Mouse (Mus musculus) kidney, embryonic 16.5 days (tissue): ENCODE measurements at regions not wholly inside any gene's neighbourhood (a gene's known extent, or its start where the extent isn't known, plus 50 kb on each side); places are given as distances from the start of the nearest gene placed in this dataset.

Experiments
- ATAC-seq: fragments of 200-750 bp; cut with Nextera tagmentation; 2 replicates; pipeline ENCODE4 v1.8.0; 2017; ENCODE audit warnings: moderate TSS enrichment; ENCODE audit not compliant: low FRiP score, low TSS enrichment
- H3K27ac ChIP-seq: fragments of 300-500 bp; sonication (generic); 2 replicates; pipeline ENCODE4 v1.5.1; 2014; ENCODE audit warnings: low read length
- H3K27me3 ChIP-seq: fragments of 300-500 bp; sonication (generic); 2 replicates; pipeline ENCODE4 v1.6.1; 2014; ENCODE audit warnings: low read length, control low read depth, mixed read lengths; ENCODE audit not compliant: insufficient read depth
- H3K36me3 ChIP-seq: fragments of 300-500 bp; sonication (generic); 2 replicates; pipeline ENCODE4 v1.6.1; 2014; ENCODE audit warnings: low read length, control low read depth, mixed read lengths; ENCODE audit not compliant: insufficient read depth
- H3K4me1 ChIP-seq: fragments of 300-500 bp; sonication (generic); 2 replicates; pipeline ENCODE4 v1.6.1; 2014; ENCODE audit warnings: low read length, control low read depth, mixed read lengths; ENCODE audit not compliant: insufficient read depth
- H3K4me2 ChIP-seq: fragments of 300-500 bp; sonication (generic); replicated peaks from 2 replicates; pipeline ENCODE4 v1.6.1; 2014; ENCODE audit warnings: low read depth, low read length
- H3K4me3 ChIP-seq: fragments of 300-500 bp; sonication (generic); 2 replicates; pipeline ENCODE4 v1.5.1; 2014; ENCODE audit warnings: mild to moderate bottlenecking, low read length
- H3K9ac ChIP-seq: fragments of 300-500 bp; sonication (generic); replicated peaks from 2 replicates; pipeline ENCODE4 v1.6.1; 2014; ENCODE audit warnings: low read length
- H3K9me3 ChIP-seq: fragments of 300-500 bp; sonication (generic); 2 replicates; pipeline ENCODE4 v1.6.1; 2016; ENCODE audit warnings: low read length, control low read depth
- WGBS: fragments of 180-500 bp; shearing (Covaris S2); extraction: QIAGEN DNeasy Blood & Tissue Kit; methylation state at CpG from one replicate; pipeline ENCODE4 v1.1.7; 2014; 5-methylcytosine and 5-hydroxymethylcytosine counted together

DNA sequence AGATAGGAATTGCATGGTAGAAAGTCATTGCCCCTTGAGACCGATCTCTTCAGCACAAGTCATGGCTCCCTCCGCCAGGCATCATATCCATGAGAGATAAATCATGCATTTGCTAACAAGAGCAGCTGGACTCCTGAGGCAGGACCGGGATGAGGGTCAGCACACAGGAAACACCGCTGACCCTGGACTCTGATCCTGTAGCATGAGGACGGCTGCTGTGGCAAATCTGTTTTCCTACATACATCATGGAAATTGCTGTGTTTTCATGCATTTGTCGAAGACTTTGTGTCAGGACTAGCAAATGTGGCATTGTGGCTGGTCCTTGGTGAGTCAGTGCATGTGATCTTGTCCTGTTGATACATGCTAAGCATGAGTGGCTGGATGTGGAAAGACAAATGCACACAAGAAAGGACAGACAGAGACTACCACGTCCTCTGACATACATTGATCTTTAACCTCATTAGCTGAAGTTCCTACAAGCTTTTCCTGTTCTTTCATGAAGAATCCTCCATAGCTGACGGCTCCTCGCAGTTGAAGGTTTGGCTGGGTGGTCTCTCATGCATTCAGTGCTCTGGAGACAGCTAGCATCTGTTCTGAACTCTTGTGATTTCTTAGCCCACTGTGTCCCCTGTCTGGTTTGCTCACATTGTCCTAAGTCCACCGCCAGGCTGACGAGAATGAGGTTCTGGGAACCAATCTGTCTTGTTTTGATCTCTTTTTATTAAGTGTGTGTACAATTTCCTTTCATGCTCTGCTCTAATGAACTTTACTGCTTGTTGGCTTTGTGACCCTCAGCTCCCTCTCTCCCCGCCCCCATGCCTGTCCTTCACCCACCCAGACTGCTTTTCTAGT lies 90.8 kb upstream of the Ednra start:
- Histone ChIP-seq H3K27me3 (no peaks in the 10 kb centered on the region), H3K4me2 (peak overlapping the region; percentile 40), H3K36me3 (no peaks in the 10 kb centered on the region), H3K9ac (no peak overlapping the region; the same call in 1 of the 2 replicates), H3K4me3 (no peak overlapping the region), H3K27ac (peak overlapping the region; percentile 79), H3K4me1 (peaks cover 25% of the 10 kb centered on the region), H3K9me3 (no peaks in the 10 kb centered on the region)
- ATAC-seq = peak; percentile 94
- WGBS = 8% methylated on average over 12 of the region's 12 CpGs

GRCm38 (mm10) chr8:77815648-77815971 lies 91.3 kb upstream of the Ednra start:
- ATAC-seq = no peak; the same call in 1 of the 2 replicates
- no peak overlapping the region; the same call in 1 of the 2 replicates for H3K9ac ChIP-seq
- H3K4me2 ChIP-seq = peak overlapping the region; percentile 40
- no peaks in the 10 kb centered on the region for H3K36me3 ChIP-seq
- H3K4me1 ChIP-seq = peaks cover 25% of the 10 kb centered on the region
- no peaks in the 10 kb centered on the region for H3K9me3 ChIP-seq
- peak overlapping the region; percentile 79 for H3K27ac ChIP-seq
- 8% methylated on average over 7 of the region's 7 CpGs for WGBS
- peak overlapping the region; percentile 1; the same call in 1 of the 2 replicates for H3K4me3 ChIP-seq
- no peaks in the 10 kb centered on the region for H3K27me3 ChIP-seq

- Histone ChIP-seq H3K27me3 (no peaks in the 10 kb centered on the region), H3K36me3 (no peaks in the 10 kb centered on the region), H3K4me2 (peak overlapping the region; percentile 40), H3K9ac (no peak overlapping the region), H3K4me3 (no peak overlapping the region), H3K9me3 (no peaks in the 10 kb centered on the region), H3K27ac (peak overlapping the region; percentile 79), H3K4me1 (peaks cover 25% of the 10 kb centered on the region)
- WGBS = 42% methylated on average over 4 of the region's 4 CpGs
- no peak for ATAC-seq
Measured at GRCm38 (mm10) chr8:77816217-77816616, 92.0 kb upstream of the Ednra start.

GRCm38 (mm10) chr8:77825786-77826185 lies 101.5 kb upstream of the Ednra start:
- Histone ChIP-seq H3K9me3 (no peaks in the 10 kb centered on the region), H3K9ac (no peak overlapping the region), H3K27me3 (no peaks in the 10 kb centered on the region), H3K4me3 (no peak overlapping the region), H3K36me3 (no peaks in the 10 kb centered on the region), H3K27ac (no peak overlapping the region), H3K4me2 (no peak overlapping the region), H3K4me1 (peaks cover 23% of the 10 kb centered on the region; the same call in 1 of the 2 replicates)
- 43% methylated on average over 1 of the region's 1 CpGs for WGBS
- ATAC-seq = no peak

DNA sequence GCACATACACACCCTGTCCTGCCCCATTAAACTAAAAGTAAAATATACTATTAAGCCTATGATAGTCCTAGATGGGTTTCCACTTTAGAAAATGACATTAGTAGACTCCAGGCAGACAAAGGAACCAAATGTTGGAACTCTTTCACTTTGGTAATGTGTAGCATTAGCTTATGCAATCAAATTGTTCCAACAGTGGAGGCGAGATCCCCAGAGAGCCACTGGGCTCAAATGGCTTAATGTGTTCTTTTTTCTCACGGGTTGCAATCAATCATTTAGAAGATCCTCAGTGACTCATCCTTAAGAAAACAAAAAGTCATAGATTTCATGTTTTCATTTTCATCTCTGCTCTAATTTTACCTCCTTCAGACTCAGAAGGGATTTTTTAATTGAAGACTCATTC lies 102.0 kb upstream of the Ednra start:
- Histone ChIP-seq H3K4me2 (no peak overlapping the region), H3K4me3 (no peak overlapping the region), H3K9ac (no peak overlapping the region), H3K27ac (no peak overlapping the region), H3K36me3 (no peaks in the 10 kb centered on the region), H3K4me1 (peaks cover 23% of the 10 kb centered on the region; the same call in 1 of the 2 replicates), H3K9me3 (no peaks in the 10 kb centered on the region), H3K27me3 (no peaks in the 10 kb centered on the region)
- 49% methylated on average over 2 of the region's 2 CpGs for WGBS
- ATAC-seq = no peak

GRCm38 (mm10) chr8:77828079-77828478 lies 103.8 kb upstream of the Ednra start:
- Histone ChIP-seq H3K9ac (no peak overlapping the region), H3K27ac (no peak overlapping the region), H3K36me3 (no peaks in the 10 kb centered on the region), H3K27me3 (no peaks in the 10 kb centered on the region), H3K4me1 (peaks cover 24% of the 10 kb centered on the region; the same call in 1 of the 2 replicates), H3K4me3 (no peak overlapping the region), H3K4me2 (no peak overlapping the region), H3K9me3 (no peaks in the 10 kb centered on the region)
- no peak for ATAC-seq
- 38% methylated on average over 7 of the region's 7 CpGs for whole genome bisulfite sequencing

- H3K4me1 ChIP-seq = peaks cover 27% of the 10 kb centered on the region; the same call in 1 of the 2 replicates
- H3K9me3 ChIP-seq = no peaks in the 10 kb centered on the region
- peak overlapping the region; percentile 17; the same call in 1 of the 2 replicates for H3K27ac ChIP-seq
- H3K4me2 ChIP-seq = no peak overlapping the region
- H3K4me3 ChIP-seq = no peak overlapping the region
- 34% methylated on average over 5 of the region's 5 CpGs for WGBS
- H3K27me3 ChIP-seq = no peaks in the 10 kb centered on the region
- H3K36me3 ChIP-seq = no peaks in the 10 kb centered on the region
- H3K9ac ChIP-seq = no peak overlapping the region
- ATAC-seq = no peak
Measured at GRCm38 (mm10) chr8:77829126-77829748, 105.0 kb upstream of the Ednra start.

DNA sequence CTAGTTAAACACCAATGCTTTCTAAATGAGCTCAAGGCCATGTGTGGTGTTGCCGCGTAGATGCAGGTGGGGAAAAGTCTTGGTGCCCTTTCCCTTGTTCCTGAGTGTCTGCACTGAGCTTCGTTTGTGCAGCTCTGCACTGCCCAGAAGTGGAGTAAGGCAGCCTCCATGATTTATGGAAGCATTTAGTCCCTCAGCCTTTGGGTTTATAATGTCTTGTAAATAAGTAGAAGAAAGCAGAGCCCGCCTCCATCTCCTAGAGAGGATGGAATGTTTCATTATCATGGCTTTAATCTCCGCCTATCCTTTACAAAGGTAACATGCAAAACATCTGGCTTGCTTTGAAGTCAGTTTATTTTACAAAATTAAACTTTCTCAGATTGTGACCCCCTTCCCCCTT lies 105.5 kb upstream of the Ednra start:
- peak overlapping the region; percentile 17; the same call in 1 of the 2 replicates for H3K27ac ChIP-seq
- H3K9me3 ChIP-seq = no peaks in the 10 kb centered on the region
- peaks cover 27% of the 10 kb centered on the region; the same call in 1 of the 2 replicates for H3K4me1 ChIP-seq

GRCm38 (mm10) chr8:77834283-77834682 lies 110.0 kb upstream of the Ednra start:
- Histone ChIP-seq H3K27ac (peak overlapping the region; percentile 29; the same call in 1 of the 2 replicates), H3K36me3 (no peaks in the 10 kb centered on the region), H3K4me1 (peaks cover 11% of the 10 kb centered on the region; the same call in 1 of the 2 replicates), H3K27me3 (no peaks in the 10 kb centered on the region), H3K9ac (no peak overlapping the region), H3K4me3 (no peak overlapping the region), H3K4me2 (no peak overlapping the region), H3K9me3 (no peaks in the 10 kb centered on the region)
- 60% methylated on average over 6 of the region's 6 CpGs for WGBS
- no peak for ATAC-seq

More for the DNA sequence above, 105.5 kb upstream of the Ednra start:
- Histone ChIP-seq H3K4me3 (no peak overlapping the region), H3K27me3 (no peaks in the 10 kb centered on the region), H3K4me2 (no peak overlapping the region), H3K9ac (no peak overlapping the region), H3K36me3 (no peaks in the 10 kb centered on the region)
- peak; percentile 78 for ATAC-seq
- 35% methylated on average over 5 of the region's 5 CpGs for WGBS
